Mouse (Mus musculus) stomach, embryonic 16.5 days (tissue): Measurements from ENCODE around the gene Vps35l. TPM values are rescaled to one million over a fixed set of nuclear protein-coding genes. Genes with fewer than 3 reads are reported as not detected.

Experiments
- ATAC-seq: fragments of 200-750 bp; cut with Nextera tagmentation; 2 replicates; pipeline ENCODE4 v1.8.0; 2017; ENCODE audit warnings: moderate number of reproducible peaks, moderate TSS enrichment; ENCODE audit not compliant: insufficient read depth, low FRiP score
- H3K27ac ChIP-seq: fragments of 300-500 bp; sonication (generic); 2 replicates; pipeline ENCODE4 v1.5.1; 2014; ENCODE audit warnings: low read length
- H3K27me3 ChIP-seq: fragments of 300-500 bp; sonication (generic); 2 replicates; pipeline ENCODE4 v1.6.1; 2014; ENCODE audit warnings: low read length, control low read depth, mixed read lengths; ENCODE audit not compliant: control insufficient read depth, insufficient read depth
- H3K36me3 ChIP-seq: fragments of 300-500 bp; sonication (generic); 2 replicates; pipeline ENCODE4 v1.6.1; 2014; ENCODE audit warnings: low read length; ENCODE audit not compliant: control insufficient read depth, insufficient read depth
- H3K4me1 ChIP-seq: fragments of 300-500 bp; sonication (generic); 2 replicates; pipeline ENCODE4 v1.6.1; 2014; ENCODE audit warnings: low read length, control low read depth, mixed read lengths; ENCODE audit not compliant: control insufficient read depth, insufficient read depth
- H3K4me2 ChIP-seq: fragments of 300-500 bp; sonication (generic); 2 replicates; pipeline ENCODE4 v1.6.1; 2014; ENCODE audit warnings: low read depth, low read length, mixed read lengths
- H3K4me3 ChIP-seq: fragments of 300-500 bp; sonication (generic); replicated peaks from 2 replicates; pipeline ENCODE4 v1.5.1; 2014; ENCODE audit warnings: mild to moderate bottlenecking, low read length
- H3K9ac ChIP-seq: fragments of 300-500 bp; sonication (generic); 2 replicates; pipeline ENCODE4 v1.6.1; 2014; ENCODE audit warnings: low read length
- H3K9me3 ChIP-seq: fragments of 300-500 bp; sonication (generic); replicated peaks from 2 replicates; pipeline ENCODE4 v1.6.1; 2016; ENCODE audit warnings: low read length, control low read depth; ENCODE audit not compliant: control insufficient read depth
- WGBS: fragments of 180-500 bp; shearing (Covaris S2); extraction: QIAGEN DNeasy Blood & Tissue Kit; methylation state at CpG from one replicate; pipeline ENCODE4 v1.1.7; 2014; 5-methylcytosine and 5-hydroxymethylcytosine counted together
- polyA plus RNA-seq: library from polyadenylated mRNA; unstranded; fragments of >200 nt; fragmentation: Nextera tagmentation; extraction: Ambion mirVana; gene quantifications from 2 replicates; pipeline ENCODE4 v1.2.1, GENCODE M21; 2015

The Vps35l gene
- polyA plus RNA-seq, 1 experiment from 2014 or later, result 57.2 TPM

DNA sequence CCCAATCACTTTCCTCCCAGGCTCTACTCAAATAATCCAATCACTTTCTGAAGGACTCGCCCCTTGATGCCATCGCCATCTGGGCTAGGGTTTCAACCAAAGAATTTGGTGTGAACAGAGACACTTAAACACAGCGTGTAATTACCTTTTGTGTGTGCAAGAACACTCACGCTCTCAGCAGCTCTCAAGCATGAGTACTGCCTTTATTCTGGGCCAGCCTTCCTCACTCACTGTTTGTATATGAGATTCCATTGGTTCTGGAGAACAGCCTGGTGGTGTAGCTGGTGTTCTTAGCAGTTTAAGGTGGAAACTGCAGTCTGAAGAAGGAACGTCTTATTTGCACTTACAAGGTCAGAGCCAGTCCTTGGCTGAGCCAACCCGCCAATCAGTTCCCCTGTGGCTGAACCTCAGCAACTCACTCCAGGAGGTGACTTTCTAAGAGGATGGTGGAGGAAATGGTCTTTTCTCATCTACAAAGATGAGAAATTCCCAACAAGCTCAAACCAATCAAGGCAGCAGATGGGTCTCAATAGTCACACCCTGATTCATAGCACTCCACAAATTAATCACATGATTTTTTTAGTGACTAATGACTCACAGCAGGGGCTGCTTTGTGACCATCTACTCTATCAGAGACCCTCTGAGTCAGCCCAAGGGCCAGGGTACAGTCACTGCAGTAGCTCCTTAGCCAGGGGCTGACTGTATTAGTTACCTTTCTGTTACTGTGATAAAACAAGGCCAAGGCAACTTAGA is 147.5 kb downstream of the Vps35l start:
- 44% methylated on average over 6 of the region's 6 CpGs for WGBS
- no peak for ATAC-seq
- Histone ChIP-seq H3K4me3 (no peak overlapping the region), H3K4me1 (peaks cover 4% of the 10 kb centered on the region), H3K9me3 (no peaks in the 10 kb centered on the region), H3K4me2 (no peak overlapping the region), H3K27ac (no peak overlapping the region), H3K9ac (no peak overlapping the region), H3K36me3 (no peaks in the 10 kb centered on the region), H3K27me3 (no peaks in the 10 kb centered on the region)

- Histone ChIP-seq H3K36me3 (no peaks in the 10 kb centered on the region), H3K27ac (peak overlapping the region; percentile 52; the same call in 1 of the 2 replicates), H3K4me1 (peaks cover 4% of the 10 kb centered on the region), H3K4me3 (no peak overlapping the region), H3K9ac (no peak overlapping the region), H3K27me3 (no peaks in the 10 kb centered on the region), H3K4me2 (no peak overlapping the region), H3K9me3 (no peaks in the 10 kb centered on the region)
- WGBS, result 23% methylated on average over 3 of the region's 3 CpGs
- ATAC-seq, result peak; percentile 39; the same call in 1 of the 2 replicates
Observed at GRCm38 (mm10) chr7:118889046-118889680, 149.1 kb downstream of the Vps35l start.

Other genes starting within 250 kb of the Vps35l start
- 5.0 and 5.4 TPM in 2 replicates for gene Itpripl2, start 248.3 kb upstream of the Vps35l start, polyA plus RNA-seq
- 88.7 and 90.9 TPM in 2 replicates for gene Coq7, start 206.9 kb upstream of the Vps35l start, polyA plus RNA-seq
- gene Tmc7, start 155.5 kb upstream of the Vps35l start, polyA plus RNA-seq, result 13.1 and 14.8 TPM in 2 replicates
- gene Tmc5, start 142.9 kb upstream of the Vps35l start, polyA plus RNA-seq, result 2.4 and 2.6 TPM in 2 replicates
- 110 and 116 TPM in 2 replicates for gene Gde1, start 34.4 kb upstream of the Vps35l start, polyA plus RNA-seq
- gene Ccp110, start 27.7 kb upstream of the Vps35l start, polyA plus RNA-seq, result 14.5 and 16.7 TPM in 2 replicates
- gene Iqck, start 115.5 kb downstream of the Vps35l start, polyA plus RNA-seq, result 1.4 and 2.0 TPM in 2 replicates
- 72.9 and 74.9 TPM in 2 replicates for gene Knop1, start 116.0 kb downstream of the Vps35l start, polyA plus RNA-seq